Mouse (Mus musculus) liver, postnatal 0 days (tissue): ENCODE measurements around the gene Bscl2. TPM values are rescaled to one million over a fixed set of nuclear protein-coding genes. Genes with fewer than 3 reads are reported as not detected.

Source experiments
- ATAC-seq: fragments of 200-750 bp; cut with Nextera tagmentation; 2 replicates; pipeline ENCODE4 v1.8.0; 2017; ENCODE audit warnings: mild to moderate bottlenecking, moderate library complexity
- DNase-seq: peaks from one replicate; pipeline ENCODE4 v3.0.0-alpha.2; 2016
- H3K27ac ChIP-seq: fragments of 300-500 bp; sonication (generic); 2 replicates; pipeline ENCODE4 v1.5.1; 2014; ENCODE audit warnings: antibody characterized with exemption, moderate library complexity, mild to moderate bottlenecking, low read depth
- H3K27me3 ChIP-seq: fragments of 300-500 bp; sonication (generic); 2 replicates; pipeline ENCODE4 v1.6.1; 2014; ENCODE audit warnings: low read length, control low read depth, mixed read lengths; ENCODE audit not compliant: insufficient read depth
- H3K36me3 ChIP-seq: fragments of 300-500 bp; sonication (generic); replicated peaks from 2 replicates; pipeline ENCODE4 v1.6.1; 2014; ENCODE audit warnings: mild to moderate bottlenecking, control low read depth, low read length, moderate library complexity, mixed read lengths; ENCODE audit not compliant: insufficient read depth
- H3K4me1 ChIP-seq: fragments of 300-500 bp; sonication (generic); 2 replicates; pipeline ENCODE4 v1.6.1; 2014; ENCODE audit warnings: antibody characterized with exemption, mild to moderate bottlenecking, control low read depth; ENCODE audit not compliant: insufficient read depth
- H3K4me2 ChIP-seq: fragments of 300-500 bp; sonication (generic); 2 replicates; pipeline ENCODE4 v1.6.1; 2014; ENCODE audit warnings: low read depth, mild to moderate bottlenecking, low read length, moderate library complexity, mixed read lengths
- H3K4me3 ChIP-seq: fragments of 300-500 bp; sonication (generic); 2 replicates; pipeline ENCODE4 v1.5.1; 2014; ENCODE audit warnings: low read depth, low read length
- H3K9ac ChIP-seq: fragments of 300-500 bp; sonication (generic); replicated peaks from 2 replicates; pipeline ENCODE4 v1.6.1; 2014; ENCODE audit warnings: mild to moderate bottlenecking, moderate library complexity
- H3K9me3 ChIP-seq: fragments of 300-500 bp; sonication (generic); 2 replicates; pipeline ENCODE4 v1.6.1; 2016; ENCODE audit warnings: mild to moderate bottlenecking, control low read depth, low read length, mixed read lengths
- CTCF ChIP-seq: sonication (generic); IDR thresholded peaks from 2 replicates; pipeline ENCODE4 v1.5.1; 2016; ENCODE audit warnings: antibody characterized with exemption, low read depth
- EP300 ChIP-seq: IDR thresholded peaks from 2 replicates; pipeline ENCODE4 v1.6.1; 2016; ENCODE audit warnings: antibody characterized with exemption, low read depth, mild to moderate bottlenecking
- WGBS: fragments of 180-500 bp; shearing (Covaris S2); extraction: QIAGEN DNeasy Blood & Tissue Kit; methylation state at CpG from one replicate; pipeline ENCODE4 v1.1.7; 2014; ENCODE audit not compliant: insufficient replicate concordance; 5-methylcytosine and 5-hydroxymethylcytosine counted together
- polyA plus RNA-seq: library from polyadenylated mRNA; unstranded; fragments of >200 nt; fragmentation: Nextera tagmentation; extraction: Ambion mirVana; gene quantifications from 2 replicates; pipeline ENCODE4 v1.2.1, GENCODE M21; 2015

The Bscl2 gene
- polyA plus RNA-seq, 1 experiment from 2014 or later, result 32.7 TPM

DNA sequence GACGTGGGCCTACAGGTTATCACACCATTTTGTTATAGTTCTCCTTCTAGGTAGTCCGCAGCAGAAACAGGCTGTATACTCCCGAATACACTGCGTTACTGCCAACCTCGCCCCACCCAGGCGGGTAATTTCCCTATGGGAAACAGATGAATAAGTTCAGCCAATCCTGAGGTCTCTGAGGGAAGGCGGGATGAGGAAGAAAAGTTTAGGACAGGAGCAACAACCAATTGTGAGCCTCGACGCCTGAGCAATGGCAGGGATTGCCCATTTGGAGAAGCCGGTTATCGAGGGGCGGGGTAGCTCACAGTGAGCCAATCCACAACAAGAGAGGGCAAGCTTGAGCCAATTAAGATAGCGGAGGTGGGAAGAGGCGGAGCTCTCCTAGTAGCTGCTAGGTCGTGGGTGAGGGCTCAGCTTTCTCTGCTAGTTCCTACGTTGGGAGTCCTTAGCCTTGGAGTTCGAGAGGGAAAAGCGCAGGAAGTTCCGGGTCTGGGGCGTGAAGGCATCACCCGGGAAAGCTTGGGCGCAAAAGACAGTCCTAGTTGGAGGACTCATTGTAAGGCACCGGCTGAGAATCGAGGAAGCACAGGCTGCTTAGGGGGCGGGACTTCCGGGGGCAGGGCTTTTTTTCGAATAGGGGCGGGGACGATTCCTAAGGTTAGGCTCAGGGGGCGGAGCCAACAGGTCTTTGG, 35.0 kb upstream of the Bscl2 start, which contains the start of gene Zbtb3:
TSS of gene Zbtb3 (plus strand) at position 426 of the 692 bp plus-strand sequence.
- TF ChIP-seq EP300 (peak; percentile 56; the same call in 1 of the 2 replicates), CTCF (no peak)
- ATAC-seq (peak; percentile 97), DNase-seq (peak; percentile 94)
- no peaks in the 10 kb centered on the region for H3K27me3 ChIP-seq
- H3K4me2 ChIP-seq, result peak within 1 kb of the TSS; percentile 84
- H3K4me1 ChIP-seq, result peaks cover 24% of the 10 kb centered on the region
- WGBS, result under 1% methylated on average over 30 of the region's 30 CpGs
- peaks cover 3% of the 10 kb centered on the region; the same call in 1 of the 2 replicates for H3K36me3 ChIP-seq
- peak within 1 kb of the TSS; percentile 79 for H3K27ac ChIP-seq
- peak within 1 kb of the TSS; percentile 75 for H3K4me3 ChIP-seq
- H3K9me3 ChIP-seq, result no peaks in the 10 kb centered on the region
- peak within 1 kb of the TSS; percentile 73 for H3K9ac ChIP-seq

DNA sequence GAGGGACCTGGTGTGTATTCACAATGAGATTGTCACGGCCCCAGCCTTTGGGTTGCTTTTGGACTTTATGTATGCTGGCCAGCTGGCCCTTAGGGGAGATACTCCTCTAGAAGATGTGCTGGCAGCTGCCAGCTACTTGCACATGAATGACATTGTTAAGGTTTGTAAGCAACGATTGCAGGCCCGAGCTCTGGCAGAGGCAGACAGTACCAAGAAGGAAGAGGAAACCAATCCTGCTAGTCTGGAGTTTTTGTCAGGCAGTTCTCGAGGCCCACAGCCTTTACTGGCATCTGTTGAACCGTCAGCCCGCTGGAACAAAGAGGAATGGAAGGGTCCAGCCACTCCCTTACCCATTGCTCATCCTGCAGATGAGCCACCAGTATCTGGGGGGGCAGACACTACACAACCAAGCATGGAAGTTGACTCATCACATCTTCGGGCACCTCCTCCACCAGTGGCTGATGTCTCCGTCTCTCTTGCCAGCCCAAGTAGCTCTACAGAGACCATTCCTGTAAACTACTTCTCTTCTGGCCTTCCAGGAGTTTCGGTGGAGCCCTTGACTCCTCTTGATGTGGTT, 34.0 kb upstream of the Bscl2 start:
- 73% methylated on average over 9 of the region's 9 CpGs for WGBS
- no peak overlapping the region; the same call in 1 of the 2 replicates for H3K9ac ChIP-seq
- H3K36me3 ChIP-seq, result peaks cover 8% of the 10 kb centered on the region
- H3K4me1 ChIP-seq, result peaks cover 19% of the 10 kb centered on the region
- no peaks in the 10 kb centered on the region for H3K27me3 ChIP-seq
- no peak for TF ChIP-seq CTCF
- TF ChIP-seq EP300, result no peak
- H3K4me3 ChIP-seq, result no peak overlapping the region
- ATAC-seq, result no peak
- peak overlapping the region; percentile 36 for H3K27ac ChIP-seq
- H3K4me2 ChIP-seq, result peak overlapping the region; percentile 84; the same call in 1 of the 2 replicates
- H3K9me3 ChIP-seq, result no peaks in the 10 kb centered on the region
- DNase-seq, result no peak

DNA sequence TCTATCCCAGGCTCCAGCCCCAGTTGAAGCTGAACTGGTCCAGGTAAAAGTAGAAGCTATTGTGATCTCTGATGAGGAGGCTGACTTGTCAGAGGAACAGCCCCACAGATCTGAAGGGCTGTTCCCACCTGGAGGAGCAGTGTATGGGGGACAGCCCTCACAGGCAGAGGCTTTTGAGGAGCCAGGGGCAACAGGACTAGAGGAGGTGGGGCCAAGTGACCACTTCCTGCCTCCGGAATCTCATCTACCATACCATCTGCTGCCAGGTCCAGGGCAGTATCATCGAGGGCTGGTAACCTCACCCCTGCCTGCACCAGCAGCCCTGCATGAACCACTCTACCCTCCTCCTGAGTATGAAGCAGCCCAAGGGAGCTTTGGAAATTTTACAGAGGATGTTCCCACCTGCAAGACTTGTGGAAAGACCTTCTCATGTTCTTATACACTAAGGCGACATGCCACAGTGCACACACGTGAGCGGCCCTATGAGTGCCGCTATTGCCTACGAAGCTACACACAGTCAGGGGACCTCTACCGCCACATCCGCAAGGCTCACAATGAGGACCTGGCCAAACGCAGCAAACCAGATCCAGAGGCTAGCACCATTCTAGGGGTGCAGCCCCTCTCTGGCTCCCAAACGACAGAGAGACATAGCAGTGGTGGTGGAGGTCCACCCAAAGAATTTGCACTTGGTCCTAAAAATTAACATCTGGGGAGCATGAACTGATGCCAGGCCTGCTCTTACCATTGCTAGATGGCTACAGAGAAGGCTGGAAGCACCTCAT, 33.2 kb upstream of the Bscl2 start:
- Histone ChIP-seq H3K4me1 (peaks cover 19% of the 10 kb centered on the region), H3K27me3 (no peaks in the 10 kb centered on the region), H3K4me2 (no peak overlapping the region), H3K36me3 (peaks cover 12% of the 10 kb centered on the region), H3K9ac (no peak overlapping the region), H3K27ac (no peak overlapping the region), H3K4me3 (no peak overlapping the region), H3K9me3 (no peaks in the 10 kb centered on the region)
- TF ChIP-seq CTCF, result no peak
- TF ChIP-seq EP300, result no peak
- 74% methylated on average over 11 of the region's 11 CpGs for WGBS
- ATAC-seq, result no peak
- DNase-seq, result no peak

DNA sequence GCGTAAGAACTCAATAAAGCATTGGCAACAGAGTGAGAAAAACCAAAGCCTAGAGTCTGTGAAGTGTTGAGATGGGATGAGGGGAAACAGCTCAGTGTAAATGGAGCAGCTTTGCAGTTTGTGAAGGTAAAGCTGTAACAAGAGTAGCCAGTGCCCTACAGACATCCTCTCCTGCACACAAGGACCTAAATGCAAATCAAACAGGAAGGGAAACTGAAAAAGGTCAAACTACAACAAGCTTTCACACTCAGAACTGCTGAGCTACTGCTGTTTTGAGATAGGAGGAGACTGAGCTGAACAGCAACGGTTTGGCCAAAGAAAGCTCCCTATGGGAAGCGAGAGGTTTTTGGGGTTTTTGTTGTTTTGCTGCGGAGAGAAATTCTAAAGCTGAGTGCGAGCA, 30.5 kb upstream of the Bscl2 start:
- ATAC-seq (no peak), DNase-seq (no peak)
- Histone ChIP-seq H3K27ac (peak overlapping the region; percentile 18; the same call in 1 of the 2 replicates), H3K4me2 (no peak overlapping the region), H3K4me1 (peaks cover 12% of the 10 kb centered on the region), H3K36me3 (peaks cover 32% of the 10 kb centered on the region), H3K9ac (no peak overlapping the region), H3K4me3 (no peak overlapping the region), H3K27me3 (no peaks in the 10 kb centered on the region), H3K9me3 (no peaks in the 10 kb centered on the region)
- TF ChIP-seq CTCF (no peak), EP300 (no peak)
- WGBS, result 86% methylated on average over 5 of the region's 5 CpGs

DNA sequence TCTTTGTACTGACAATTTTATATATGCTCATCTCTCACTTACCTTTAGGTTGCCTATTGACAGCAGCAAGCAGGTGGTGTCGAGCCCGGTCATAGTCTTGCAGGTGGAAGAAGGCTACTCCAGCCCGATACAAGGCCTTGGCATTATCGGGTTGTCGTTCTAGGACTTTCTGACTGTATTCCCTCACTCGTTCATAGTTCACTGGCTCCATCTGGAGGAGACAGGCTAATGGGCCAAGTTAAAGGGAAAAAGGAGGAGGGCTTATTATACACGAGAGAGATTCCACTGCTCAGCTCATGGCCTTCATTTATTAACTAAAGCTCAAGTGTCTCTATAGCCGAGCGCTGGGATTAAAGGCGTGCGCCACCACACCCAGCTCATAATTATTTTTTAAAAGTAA, 21.5 kb upstream of the Bscl2 start:
- DNase-seq (no peak), ATAC-seq (no peak)
- no peak for TF ChIP-seq EP300
- TF ChIP-seq CTCF, result peak; percentile 39
- H3K4me1 ChIP-seq, result peaks cover 7% of the 10 kb centered on the region
- H3K4me3 ChIP-seq, result no peak overlapping the region
- no peaks in the 10 kb centered on the region for H3K9me3 ChIP-seq
- H3K27ac ChIP-seq, result no peak overlapping the region
- H3K27me3 ChIP-seq, result no peaks in the 10 kb centered on the region
- WGBS, result 81% methylated on average over 11 of the region's 11 CpGs
- peaks cover 36% of the 10 kb centered on the region for H3K36me3 ChIP-seq
- no peak overlapping the region for H3K4me2 ChIP-seq
- no peak overlapping the region for H3K9ac ChIP-seq

DNA sequence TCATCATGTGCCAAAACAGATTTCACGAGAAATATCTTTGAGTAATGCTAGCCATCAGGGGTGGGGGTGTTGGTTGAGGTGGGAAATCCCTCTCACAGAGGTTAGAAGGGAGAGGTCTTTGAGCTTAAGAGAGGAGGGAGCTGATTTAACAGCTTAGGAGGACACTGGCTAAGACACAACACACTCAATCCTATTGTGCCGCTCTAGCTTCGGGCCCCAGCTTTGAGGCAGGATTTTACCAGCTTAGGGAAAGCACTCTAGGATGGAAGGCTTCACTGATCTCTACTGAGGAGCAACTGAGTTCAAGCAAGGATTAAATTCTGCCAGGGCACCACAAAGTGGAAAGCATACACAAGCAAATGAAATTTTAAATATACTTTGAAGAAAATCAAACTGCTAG, 20.3 kb upstream of the Bscl2 start:
- DNase-seq (no peak), ATAC-seq (no peak)
- Histone ChIP-seq H3K4me1 (peaks cover 9% of the 10 kb centered on the region), H3K27ac (no peak overlapping the region), H3K36me3 (peaks cover 28% of the 10 kb centered on the region), H3K4me3 (no peak overlapping the region), H3K4me2 (peak overlapping the region; percentile 33; the same call in 1 of the 2 replicates), H3K9me3 (no peaks in the 10 kb centered on the region), H3K27me3 (no peaks in the 10 kb centered on the region), H3K9ac (no peak overlapping the region)
- no peak for TF ChIP-seq EP300
- no peak for TF ChIP-seq CTCF
- 79% methylated on average over 3 of the region's 3 CpGs for WGBS
